26 mouse cellular contexts compared by ENCODE assay signal in genomic region chr10:17295157-17295556, GRCm38 (mm10).
DNase-seq lines count a peak whose midpoint lies in the region; ATAC-seq and TF ChIP-seq lines count a peak whose summit lies in the region.
"Had no signal": no experiment of that assay in that cellular context is flagged by ENCODE, and none has a peak within 500 bp of the region (broad histone marks: within the 10 kb centered on the region; RNA-seq: fewer than 3 reads in every experiment).

No protein-coding gene starts in this region.

- H3K4me1 ChIP-seq in megakaryocyte, embryonic 14.5 days = peaks cover 44% of the 10 kb centered on the region
- no peaks in the 10 kb centered on the region for H3K4me1 ChIP-seq in cerebellum, adult 2 months (ENCODE audit: control insufficient read depth, insufficient read depth, low read length)
- H3K4me1 ChIP-seq: embryonic facial prominence, embryonic 12.5 days; embryonic facial prominence, embryonic 15.5 days; hindbrain, embryonic 12.5 days; hindbrain, embryonic 15.5 days had no signal

- no peak for TF ChIP-seq POLR2A in cerebellum, adult 2 months (IDR thresholded peaks at IDR 0.05; ENCODE audit: borderline replicate concordance, insufficient read depth, low read length)

- 87% methylated on average over 3 of the region's 3 CpGs for WGBS in cerebellum, adult 2 months

- peak; percentile 64 for DNase-seq in heart, adult 11 months
- no peak for DNase-seq in heart, postnatal 25 days (ENCODE audit: low spot score)
- DNase-seq in cerebellum, adult 2 months = no peak
- no peak for DNase-seq in cerebellum, adult 9-10 months
- no peak for DNase-seq in gastrocnemius, postnatal 36 days
- DNase-seq: adrenal gland, adult 8-10 months; adrenal gland, postnatal 36 days; B cell, adult 2 months; cerebellum, adult 18-20 months; cerebellum, postnatal 10 days; forebrain, postnatal 0 days; gastrocnemius, postnatal 25 days; heart, adult 18-20 months; heart, postnatal 10 days; heart, postnatal 4 days; kidney, adult 11 months had no signal

- peak; percentile 71 for ATAC-seq in granulocyte monocyte progenitor cell, adult 5-6 weeks (replicated peaks; ENCODE audit: poor library complexity, severe bottlenecking)
- ATAC-seq: activated CD4-positive, CD25-positive, alpha-beta regulatory T cell, adult 4 months; forebrain, embryonic 14.5 days; forebrain, postnatal 0 days had no signal

- intact Hi-C loops in heart, postnatal 25 days (cut with DNase I) = no loop called here
- intact Hi-C loops in gastrocnemius, postnatal 36 days (cut with DNase I) = no loop called here

- TF ChIP-seq CTCF in cerebellum, adult 2 months (IDR thresholded peaks at IDR 0.05; ENCODE audit: borderline replicate concordance, insufficient read depth, low read depth, low read length) = no peak

- H3K36me3 ChIP-seq in megakaryocyte, embryonic 14.5 days (replicated peaks; ENCODE audit: low read length) = peaks cover 3% of the 10 kb centered on the region
- H3K36me3 ChIP-seq: embryonic facial prominence, embryonic 12.5 days; embryonic facial prominence, embryonic 15.5 days; heart, embryonic 12.5 days; heart, embryonic 15.5 days; hindbrain, embryonic 12.5 days; hindbrain, embryonic 15.5 days had no signal

- H3K4me3 ChIP-seq in megakaryocyte, embryonic 14.5 days (replicated peaks) = peak overlapping the region; percentile 14
- no peak overlapping the region for H3K4me3 ChIP-seq in cerebellum, adult 2 months (replicated peaks; ENCODE audit: insufficient read depth, low read depth, low read length)
- H3K4me3 ChIP-seq: embryonic facial prominence, embryonic 12.5 days; embryonic facial prominence, embryonic 15.5 days; heart, embryonic 12.5 days; heart, embryonic 15.5 days; hindbrain, embryonic 12.5 days; hindbrain, embryonic 15.5 days had no signal

- H3K27ac ChIP-seq in cerebellum, adult 2 months (ENCODE audit: insufficient read depth, low read length) = no peak overlapping the region
- H3K27ac ChIP-seq: embryonic facial prominence, embryonic 12.5 days; embryonic facial prominence, embryonic 15.5 days; heart, embryonic 15.5 days; hindbrain, embryonic 12.5 days; hindbrain, embryonic 15.5 days had no signal

- no peaks in the 10 kb centered on the region for H3K27me3 ChIP-seq in megakaryocyte, embryonic 14.5 days (replicated peaks)
- no peaks in the 10 kb centered on the region for H3K27me3 ChIP-seq in cerebellum, adult 2 months (ENCODE audit: control insufficient read depth, insufficient read depth, low read length)
- H3K27me3 ChIP-seq: embryonic facial prominence, embryonic 12.5 days; embryonic facial prominence, embryonic 15.5 days; heart, embryonic 12.5 days; heart, embryonic 15.5 days; hindbrain, embryonic 12.5 days; hindbrain, embryonic 15.5 days had no signal

- H3K9me3 ChIP-seq in megakaryocyte, embryonic 14.5 days = no peaks in the 10 kb centered on the region
- H3K9me3 ChIP-seq: embryonic facial prominence, embryonic 12.5 days; embryonic facial prominence, embryonic 15.5 days; heart, embryonic 12.5 days; heart, embryonic 15.5 days; hindbrain, embryonic 12.5 days; hindbrain, embryonic 15.5 days had no signal
